In the genomic region with DNA sequence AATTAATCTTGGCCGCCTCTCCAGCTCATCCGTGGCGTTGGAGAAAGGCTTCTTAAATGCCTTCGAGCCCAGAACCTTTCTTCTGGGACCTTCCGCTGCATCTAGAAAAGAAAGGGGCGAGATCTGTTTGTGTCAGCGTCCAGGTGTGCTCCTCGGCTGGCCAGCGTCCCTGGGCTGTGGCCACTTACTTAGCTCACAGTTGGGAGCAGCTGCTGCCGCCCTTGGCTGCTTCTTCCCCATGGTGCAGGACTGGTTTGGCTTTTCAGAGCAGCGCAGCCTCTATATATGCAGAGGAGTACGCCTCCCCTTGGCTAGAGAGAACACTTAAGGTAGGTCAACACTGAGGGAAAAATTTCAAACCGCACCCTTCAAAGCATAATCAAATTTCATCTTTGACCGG, we compare ENCODE assay signal across 9 mouse cellular contexts. TPM values are rescaled to one million over a fixed set of nuclear protein-coding genes. Genes with fewer than 3 reads are reported as not detected.
A peak's percentile ranks its signal among the peaks of the same experiment; 100 is the strongest.
DNase-seq lines count a peak whose midpoint lies in the region; ATAC-seq and TF ChIP-seq lines count a peak whose summit lies in the region.
"Had no signal": no experiment of that assay in that cellular context is flagged by ENCODE, and none has a peak within 500 bp of the region (broad histone marks: within the 10 kb centered on the region; RNA-seq: fewer than 3 reads in every experiment).

No protein-coding gene starts in this region.

- ATAC-seq in hindbrain, embryonic 15.5 days (ENCODE audit: low FRiP score, low read depth): no peak
- ATAC-seq in liver, embryonic 14.5 days (ENCODE audit: insufficient read depth): no peak
- ATAC-seq: Patski had no signal

- H3K36me3 ChIP-seq in hindbrain, embryonic 15.5 days: no peaks in the 10 kb centered on the region
- no peaks in the 10 kb centered on the region; the same call in 1 of the 2 replicates for H3K36me3 ChIP-seq in liver, embryonic 14.5 days (replicated peaks; ENCODE audit: control insufficient read depth, insufficient read depth, low read depth)

- peaks cover 12% of the 10 kb centered on the region; the same call in 1 of the 2 replicates for H3K4me1 ChIP-seq in brown adipose tissue, adult 24 weeks (ENCODE audit: control insufficient read depth, insufficient read depth, insufficient read length, low read length)
- peaks cover 46% of the 10 kb centered on the region for H3K4me1 ChIP-seq in hindbrain, embryonic 15.5 days (replicated peaks)
- H3K4me1 ChIP-seq in liver, embryonic 14.5 days (replicated peaks; ENCODE audit: control insufficient read depth in 2 of 2, insufficient read depth in 2 of 2, low read length in 1 of 2): peaks cover 29 to 32% of the 10 kb centered on the region in 2 experiments

- H3K27me3 ChIP-seq in hindbrain, embryonic 15.5 days: peaks cover 15% of the 10 kb centered on the region
- H3K27me3 ChIP-seq in liver, embryonic 14.5 days (ENCODE audit: control insufficient read depth, insufficient read depth, low read length): peaks cover 12% of the 10 kb centered on the region
- H3K27me3 ChIP-seq: Patski had no signal

- intact Hi-C loops in gastrocnemius, postnatal 14 days (cut with DNase I; ENCODE audit: low total_unique reads): no loop called here

- H3K4me2 ChIP-seq in hindbrain, embryonic 15.5 days: peak overlapping the region; percentile 95
- H3K4me2 ChIP-seq in liver, embryonic 14.5 days (ENCODE audit: low read depth): peak overlapping the region; percentile 100

- no peak for TF ChIP-seq EP300 in liver, embryonic 14.5 days (IDR thresholded peaks at IDR 0.05; ENCODE audit: low read depth)

- H3K27ac ChIP-seq in brown adipose tissue, adult 24 weeks (replicated peaks; ENCODE audit: low read depth, low read length): no peak overlapping the region
- H3K27ac ChIP-seq in hindbrain, embryonic 15.5 days (replicated peaks): no peak overlapping the region
- no peak overlapping the region for H3K27ac ChIP-seq in liver, embryonic 14.5 days

- H3K9me3 ChIP-seq in hindbrain, embryonic 15.5 days: no peaks in the 10 kb centered on the region
- no peaks in the 10 kb centered on the region for H3K9me3 ChIP-seq in liver, embryonic 14.5 days (ENCODE audit: control insufficient read depth, low read length)

- DNase-seq in gastrocnemius, postnatal 25 days: peak; percentile 35
- no peak for DNase-seq in gastrocnemius, postnatal 14 days
- DNase-seq in liver, embryonic 14.5 days (ENCODE audit: low read depth in 3 of 3, low spot score in 3 of 3): no peak
- DNase-seq in neural tube, embryonic 10.5 days (ENCODE audit: extremely low spot score, low spot score): peak; percentile 40
- DNase-seq in cerebellum, adult 11-12 months: no peak
- no peak for DNase-seq in cerebellum, adult 18-20 months

- peak; percentile 20; the same call in 1 of the 2 replicates for TF ChIP-seq CTCF in liver, embryonic 14.5 days (IDR thresholded peaks at IDR 0.05; ENCODE audit: low read depth)

- peak overlapping the region; percentile 23 for H3K4me3 ChIP-seq in brown adipose tissue, adult 24 weeks (ENCODE audit: insufficient read depth, low read depth, low read length)
- H3K4me3 ChIP-seq in hindbrain, embryonic 15.5 days: peak overlapping the region; percentile 93
- H3K4me3 ChIP-seq in liver, embryonic 14.5 days (ENCODE audit: insufficient read depth in 1 of 2, low read depth in 2 of 2, low read length in 2 of 2): peak overlapping the region; percentile 40 to 100

- 4% methylated on average over 14 of the region's 14 CpGs for WGBS in hindbrain, embryonic 15.5 days
- 4% methylated on average over 14 of the region's 14 CpGs for WGBS in liver, embryonic 14.5 days (ENCODE audit: insufficient replicate concordance)

- H3K9ac ChIP-seq in hindbrain, embryonic 15.5 days: peak overlapping the region; percentile 33; the same call in 1 of the 2 replicates
- H3K9ac ChIP-seq in liver, embryonic 14.5 days (replicated peaks): peak overlapping the region; percentile 79

RNA-seq across cellular contexts. Expression of a gene that starts 1.0 kb away (rescaled TPM):
- total RNA-seq in gastrocnemius, postnatal 25 days (2021): 10 to 100 TPM; 36.7 to 41.9 TPM
- 10 to 100 TPM; 32.3 to 34.8 TPM for total RNA-seq in gastrocnemius, postnatal 14 days (2021)
- 14.2 and 24.7 TPM in 2 replicates for polyA plus RNA-seq in brown adipose tissue, adult 24 weeks (2012; ENCODE audit: insufficient read depth, insufficient read length, missing spikeins)
- 19.9 and 27.6 TPM in 2 replicates for polyA plus RNA-seq in hindbrain, embryonic 15.5 days (2015; fragmentation: Nextera tagmentation; extraction: Ambion mirVana)
- polyA plus RNA-seq in liver, embryonic 14.5 days (2012; rRNA removed): 38.4 and 40.8 TPM in 2 replicates
- 37.7 and 38.4 TPM in 2 replicates for polyA plus RNA-seq in liver, embryonic 14.5 days (2014; fragmentation: Nextera tagmentation; extraction: Ambion mirVana)

RNA-seq across cellular contexts. Expression of a gene that starts 2.0 kb away (rescaled TPM):
- not detected for total RNA-seq in gastrocnemius, postnatal 25 days (2021)
- not detected for total RNA-seq in gastrocnemius, postnatal 14 days (2021)
- not detected in 2 replicates for polyA plus RNA-seq in brown adipose tissue, adult 24 weeks (2012; ENCODE audit: insufficient read depth, insufficient read length, missing spikeins)
- 0.18 and 0.19 TPM in 2 replicates for polyA plus RNA-seq in hindbrain, embryonic 15.5 days (2015; fragmentation: Nextera tagmentation; extraction: Ambion mirVana)
- 0.01 TPM in 1 of 2 replicates, not detected in the other for polyA plus RNA-seq in liver, embryonic 14.5 days (2012; rRNA removed)
- 0.05 TPM in 1 of 2 replicates, not detected in the other for polyA plus RNA-seq in liver, embryonic 14.5 days (2014; fragmentation: Nextera tagmentation; extraction: Ambion mirVana)

RNA-seq across cellular contexts. Expression of a gene that starts 44.9 kb away (rescaled TPM):
- total RNA-seq in gastrocnemius, postnatal 25 days (2021): 1 to 10 TPM; 9.1 to 9.9 TPM
- 10 to 100 TPM in 1 of 2 experiments, 1 to 10 TPM in 1; 9.2 to 10.5 TPM for total RNA-seq in gastrocnemius, postnatal 14 days (2021)
- 589 and 634 TPM in 2 replicates for polyA plus RNA-seq in brown adipose tissue, adult 24 weeks (2012; ENCODE audit: insufficient read depth, insufficient read length, missing spikeins)
- polyA plus RNA-seq in hindbrain, embryonic 15.5 days (2015; fragmentation: Nextera tagmentation; extraction: Ambion mirVana): 55.5 and 56.7 TPM in 2 replicates
- 15.2 and 18.1 TPM in 2 replicates for polyA plus RNA-seq in liver, embryonic 14.5 days (2012; rRNA removed)
- 9.5 and 10.6 TPM in 2 replicates for polyA plus RNA-seq in liver, embryonic 14.5 days (2014; fragmentation: Nextera tagmentation; extraction: Ambion mirVana)

RNA-seq across cellular contexts. Expression of a gene that starts 59.6 kb away (rescaled TPM):
- not detected for total RNA-seq in gastrocnemius, postnatal 25 days (2021)
- total RNA-seq in gastrocnemius, postnatal 14 days (2021): not detected
- polyA plus RNA-seq in brown adipose tissue, adult 24 weeks (2012; ENCODE audit: insufficient read depth, insufficient read length, missing spikeins): not detected in 2 replicates
- 0.38 TPM in 1 of 2 replicates, not detected in the other for polyA plus RNA-seq in hindbrain, embryonic 15.5 days (2015; fragmentation: Nextera tagmentation; extraction: Ambion mirVana)
- not detected in 2 replicates for polyA plus RNA-seq in liver, embryonic 14.5 days (2012; rRNA removed)
- not detected in 2 replicates for polyA plus RNA-seq in liver, embryonic 14.5 days (2014; fragmentation: Nextera tagmentation; extraction: Ambion mirVana)
- polyA plus RNA-seq: Patski had no signal

Comparison
In these comparisons a context has a peak if more than half of its experiments do, and no peak if none do; other contexts are left out.
1. DNase-seq: peak in gastrocnemius, postnatal 25 days (single experiment) and neural tube, embryonic 10.5 days (single experiment); none in gastrocnemius, postnatal 14 days (single experiment), liver, embryonic 14.5 days (0 of 3), cerebellum, adult 11-12 months (single experiment) and cerebellum, adult 18-20 months (0 of 2).
2. H3K4me3 ChIP-seq: peak in every context shown above with its lines; median percentile 93 in hindbrain, embryonic 15.5 days; 70 in liver, embryonic 14.5 days; 23 in brown adipose tissue, adult 24 weeks.
3. RNA of a gene that starts 44.9 kb away (polyA plus RNA-seq): 589 to 634 TPM in brown adipose tissue, adult 24 weeks; 55.5 to 56.7 TPM in hindbrain, embryonic 15.5 days and 9.5 to 18.1 TPM in liver, embryonic 14.5 days; every median in the first group is over 10 times any median in the second.